Mouse (Mus musculus): Measurements from ENCODE around the gene Bmt2. TPM values are rescaled to one million over a fixed set of nuclear protein-coding genes. Genes with fewer than 3 reads are reported as not detected.

The Bmt2 gene
- polyA plus RNA-seq, 1 experiment from 2014 or later = 4.6 TPM

- Histone ChIP-seq H3K4me3 (ENCODE audit: low read length) (peak overlapping the region; percentile 94), H3K4me2 (ENCODE audit: low read depth, low read length) (peak overlapping the region; percentile 86), H3K27me3 (replicated peaks; ENCODE audit: control insufficient read depth, insufficient read depth, low read length) (no peaks in the 10 kb centered on the region), H3K9me3 (ENCODE audit: control insufficient read depth, low read length) (no peaks in the 10 kb centered on the region), H3K4me1 (ENCODE audit: control insufficient read depth, insufficient read depth, low read length) (no peaks in the 10 kb centered on the region; the same call in 1 of the 2 replicates), H3K9ac (ENCODE audit: low read depth, low read length) (peak overlapping the region; percentile 98), H3K36me3 (ENCODE audit: control insufficient read depth, insufficient read depth, low read length) (no peaks in the 10 kb centered on the region), H3K27ac (ENCODE audit: low read length) (peak overlapping the region; percentile 93)
- WGBS = under 1% methylated on average over 41 of the region's 43 CpGs
- ATAC-seq = peak; percentile 76
Observed at GRCm38 (mm10) chr6:13677141-13677761, 515 bp downstream of the Bmt2 start.

- ATAC-seq = no peak
- no peak overlapping the region for H3K9ac ChIP-seq (ENCODE audit: low read depth, low read length)
- no peaks in the 10 kb centered on the region; the same call in 1 of the 2 replicates for H3K4me1 ChIP-seq (ENCODE audit: control insufficient read depth, insufficient read depth, low read length)
- no peak overlapping the region for H3K27ac ChIP-seq (ENCODE audit: low read length)
- H3K36me3 ChIP-seq (ENCODE audit: control insufficient read depth, insufficient read depth, low read length) = no peaks in the 10 kb centered on the region
- no peaks in the 10 kb centered on the region for H3K9me3 ChIP-seq (ENCODE audit: control insufficient read depth, low read length)
- H3K4me2 ChIP-seq (ENCODE audit: low read depth, low read length) = no peak overlapping the region
- H3K4me3 ChIP-seq (ENCODE audit: low read length) = no peak overlapping the region
- no peaks in the 10 kb centered on the region for H3K27me3 ChIP-seq (replicated peaks; ENCODE audit: control insufficient read depth, insufficient read depth, low read length)
Observed at GRCm38 (mm10) chr6:13676196-13676595, 1.6 kb downstream of the Bmt2 start.

- no peaks in the 10 kb centered on the region for H3K27me3 ChIP-seq (replicated peaks; ENCODE audit: control insufficient read depth, insufficient read depth, low read length)
- no peak overlapping the region for H3K4me3 ChIP-seq (ENCODE audit: low read length)
- H3K36me3 ChIP-seq (ENCODE audit: control insufficient read depth, insufficient read depth, low read length) = no peaks in the 10 kb centered on the region
- ATAC-seq = no peak
- no peak overlapping the region for H3K4me2 ChIP-seq (ENCODE audit: low read depth, low read length)
- WGBS = 87% methylated on average over 5 of the region's 5 CpGs
- H3K9ac ChIP-seq (ENCODE audit: low read depth, low read length) = no peak overlapping the region
- no peaks in the 10 kb centered on the region; the same call in 1 of the 2 replicates for H3K4me1 ChIP-seq (ENCODE audit: control insufficient read depth, insufficient read depth, low read length)
- no peak overlapping the region for H3K27ac ChIP-seq (ENCODE audit: low read length)
- no peaks in the 10 kb centered on the region for H3K9me3 ChIP-seq (ENCODE audit: control insufficient read depth, low read length)
Observed at GRCm38 (mm10) chr6:13674600-13675305, 3.0 kb downstream of the Bmt2 start.

GRCm38 (mm10) chr6:13665646-13666045 is 12.1 kb downstream of the Bmt2 start:
- ATAC-seq = no peak
- Histone ChIP-seq H3K27ac (ENCODE audit: low read length) (no peak overlapping the region), H3K36me3 (ENCODE audit: control insufficient read depth, insufficient read depth, low read length) (no peaks in the 10 kb centered on the region), H3K9me3 (ENCODE audit: control insufficient read depth, low read length) (no peaks in the 10 kb centered on the region), H3K27me3 (replicated peaks; ENCODE audit: control insufficient read depth, insufficient read depth, low read length) (no peaks in the 10 kb centered on the region), H3K4me3 (ENCODE audit: low read length) (no peak overlapping the region), H3K4me2 (ENCODE audit: low read depth, low read length) (no peak overlapping the region), H3K4me1 (ENCODE audit: control insufficient read depth, insufficient read depth, low read length) (no peaks in the 10 kb centered on the region), H3K9ac (ENCODE audit: low read depth, low read length) (no peak overlapping the region)
- 84% methylated on average over 7 of the region's 7 CpGs for WGBS

- Histone ChIP-seq H3K27me3 (replicated peaks; ENCODE audit: control insufficient read depth, insufficient read depth, low read length) (no peaks in the 10 kb centered on the region), H3K4me1 (ENCODE audit: control insufficient read depth, insufficient read depth, low read length) (no peaks in the 10 kb centered on the region), H3K27ac (ENCODE audit: low read length) (no peak overlapping the region), H3K9ac (ENCODE audit: low read depth, low read length) (no peak overlapping the region), H3K36me3 (ENCODE audit: control insufficient read depth, insufficient read depth, low read length) (no peaks in the 10 kb centered on the region), H3K4me3 (ENCODE audit: low read length) (no peak overlapping the region), H3K4me2 (ENCODE audit: low read depth, low read length) (no peak overlapping the region), H3K9me3 (ENCODE audit: control insufficient read depth, low read length) (no peaks in the 10 kb centered on the region)
- WGBS = 95% methylated on average over 2 of the region's 2 CpGs
- no peak for ATAC-seq
Observed at GRCm38 (mm10) chr6:13658016-13658415, 19.8 kb downstream of the Bmt2 start.

- no peak overlapping the region for H3K4me2 ChIP-seq (ENCODE audit: low read depth, low read length)
- no peaks in the 10 kb centered on the region for H3K36me3 ChIP-seq (ENCODE audit: control insufficient read depth, insufficient read depth, low read length)
- no peaks in the 10 kb centered on the region for H3K4me1 ChIP-seq (ENCODE audit: control insufficient read depth, insufficient read depth, low read length)
- H3K9me3 ChIP-seq (ENCODE audit: control insufficient read depth, low read length) = no peaks in the 10 kb centered on the region
- H3K4me3 ChIP-seq (ENCODE audit: low read length) = no peak overlapping the region
- no peaks in the 10 kb centered on the region for H3K27me3 ChIP-seq (replicated peaks; ENCODE audit: control insufficient read depth, insufficient read depth, low read length)
- H3K9ac ChIP-seq (ENCODE audit: low read depth, low read length) = no peak overlapping the region
- no peak for ATAC-seq
- no peak overlapping the region for H3K27ac ChIP-seq (ENCODE audit: low read length)
Observed at GRCm38 (mm10) chr6:13654081-13654480, 23.7 kb downstream of the Bmt2 start.

GRCm38 (mm10) chr6:13652284-13652683 is 25.5 kb downstream of the Bmt2 start:
- no peak overlapping the region for H3K4me3 ChIP-seq (ENCODE audit: low read length)
- no peak overlapping the region for H3K4me2 ChIP-seq (ENCODE audit: low read depth, low read length)
- no peaks in the 10 kb centered on the region for H3K27me3 ChIP-seq (replicated peaks; ENCODE audit: control insufficient read depth, insufficient read depth, low read length)
- WGBS = 93% methylated on average over 3 of the region's 3 CpGs
- no peak for ATAC-seq
- H3K27ac ChIP-seq (ENCODE audit: low read length) = no peak overlapping the region
- no peak overlapping the region for H3K9ac ChIP-seq (ENCODE audit: low read depth, low read length)
- H3K9me3 ChIP-seq (ENCODE audit: control insufficient read depth, low read length) = no peaks in the 10 kb centered on the region
- H3K4me1 ChIP-seq (ENCODE audit: control insufficient read depth, insufficient read depth, low read length) = no peaks in the 10 kb centered on the region
- H3K36me3 ChIP-seq (ENCODE audit: control insufficient read depth, insufficient read depth, low read length) = no peaks in the 10 kb centered on the region; the same call in 1 of the 2 replicates

- no peak for ATAC-seq
- Histone ChIP-seq H3K4me1 (ENCODE audit: control insufficient read depth, insufficient read depth, low read length) (no peaks in the 10 kb centered on the region), H3K4me2 (ENCODE audit: low read depth, low read length) (no peak overlapping the region), H3K27me3 (replicated peaks; ENCODE audit: control insufficient read depth, insufficient read depth, low read length) (no peaks in the 10 kb centered on the region), H3K36me3 (ENCODE audit: control insufficient read depth, insufficient read depth, low read length) (no peaks in the 10 kb centered on the region; the same call in 1 of the 2 replicates), H3K9me3 (ENCODE audit: control insufficient read depth, low read length) (no peaks in the 10 kb centered on the region), H3K27ac (ENCODE audit: low read length) (no peak overlapping the region), H3K9ac (ENCODE audit: low read depth, low read length) (no peak overlapping the region), H3K4me3 (ENCODE audit: low read length) (no peak overlapping the region)
- 97% methylated on average over 3 of the region's 3 CpGs for WGBS
Observed at GRCm38 (mm10) chr6:13650854-13651253, 26.9 kb downstream of the Bmt2 start.

GRCm38 (mm10) chr6:13648305-13648704 is 29.5 kb downstream of the Bmt2 start:
- no peak overlapping the region for H3K4me2 ChIP-seq (ENCODE audit: low read depth, low read length)
- no peaks in the 10 kb centered on the region for H3K4me1 ChIP-seq (ENCODE audit: control insufficient read depth, insufficient read depth, low read length)
- H3K36me3 ChIP-seq (ENCODE audit: control insufficient read depth, insufficient read depth, low read length) = no peaks in the 10 kb centered on the region; the same call in 1 of the 2 replicates
- no peaks in the 10 kb centered on the region for H3K9me3 ChIP-seq (ENCODE audit: control insufficient read depth, low read length)
- H3K9ac ChIP-seq (ENCODE audit: low read depth, low read length) = no peak overlapping the region
- no peaks in the 10 kb centered on the region for H3K27me3 ChIP-seq (replicated peaks; ENCODE audit: control insufficient read depth, insufficient read depth, low read length)
- no peak overlapping the region for H3K27ac ChIP-seq (ENCODE audit: low read length)
- no peak for ATAC-seq
- no peak overlapping the region for H3K4me3 ChIP-seq (ENCODE audit: low read length)
